Mouse (Mus musculus) ES-E14 (cell line): ENCODE data around the gene Lamb3.

Source experiments
- CHD2 ChIP-seq: IDR thresholded peaks from 2 replicates; pipeline ENCODE4 v1.6.1; 2014; ENCODE audit warnings: mild to moderate bottlenecking, low read depth, low read length, inconsistent platforms
- HCFC1 ChIP-seq: IDR thresholded peaks from 2 replicates; pipeline ENCODE4 v1.6.1; 2012; ENCODE audit warnings: low read length, inconsistent platforms, borderline replicate concordance; ENCODE audit not compliant: insufficient read depth
- MAFK ChIP-seq: IDR thresholded peaks from 2 replicates; pipeline ENCODE4 v1.6.1; 2014; ENCODE audit warnings: mild to moderate bottlenecking, low read depth, low read length, inconsistent platforms; ENCODE audit not compliant: insufficient read depth
- ZNF384 ChIP-seq: IDR thresholded peaks from 2 replicates; pipeline ENCODE4 v1.6.1; 2012; ENCODE audit warnings: low read depth, low read length, inconsistent platforms

GRCm38 (mm10) chr1:193230935-193231334 is 23.4 kb downstream of the Lamb3 start:
- TF ChIP-seq ZNF384 (no peak), HCFC1 (no peak), MAFK (no peak), CHD2 (no peak)
